Mouse (Mus musculus): ENCODE measurements at regions not wholly inside any gene's neighbourhood (a gene's known extent, or its start where the extent isn't known, plus 50 kb on each side); places are given as distances from the start of the nearest gene placed in this dataset.

- Histone ChIP-seq H3K4me3 (ENCODE audit: control insufficient read depth in 1 of 2, insufficient read depth in 1 of 2, low read depth in 2 of 2, low read length in 2 of 2) (no peak overlapping the region), H3K79me2 (ENCODE audit: control insufficient read depth, insufficient read depth, low read length, poor library complexity) (no peaks in the 10 kb centered on the region), H3K27me3 (ENCODE audit: control insufficient read depth in 1 of 2, insufficient read depth in 2 of 2, low read length in 2 of 2) (peaks cover 0 to 6% of the 10 kb centered on the region in 2 experiments; a peak in 2 of 4 replicates), H3K9me3 (replicated peaks; ENCODE audit: insufficient read depth, low read length) (no peaks in the 10 kb centered on the region), H3K9ac (ENCODE audit: control insufficient read depth, low read depth, low read length, poor library complexity, severe bottlenecking) (no peak overlapping the region), H3K4me1 (ENCODE audit: control insufficient read depth in 1 of 2, insufficient read depth in 2 of 2, low read length in 2 of 2) (no peaks in the 10 kb centered on the region), H3K27ac (ENCODE audit: control insufficient read depth, low read depth, low read length) (no peak overlapping the region), H3K36me3 (ENCODE audit: control insufficient read depth in 1 of 2, insufficient read depth in 2 of 2, low read length in 2 of 2) (no peaks in the 10 kb centered on the region)
- no peak for DNase-seq (ENCODE audit: low read depth, low spot score)
- no peak for TF ChIP-seq MXI1 (IDR thresholded peaks at IDR 0.05; ENCODE audit: low read depth, low read length)
- no peak for TF ChIP-seq RCOR1 (IDR thresholded peaks at IDR 0.05; ENCODE audit: low read depth, low read length)
Measured at GRCm38 (mm10) chr8:10866696-10867395, 141.4 kb downstream of the Irs2 start.

DNA sequence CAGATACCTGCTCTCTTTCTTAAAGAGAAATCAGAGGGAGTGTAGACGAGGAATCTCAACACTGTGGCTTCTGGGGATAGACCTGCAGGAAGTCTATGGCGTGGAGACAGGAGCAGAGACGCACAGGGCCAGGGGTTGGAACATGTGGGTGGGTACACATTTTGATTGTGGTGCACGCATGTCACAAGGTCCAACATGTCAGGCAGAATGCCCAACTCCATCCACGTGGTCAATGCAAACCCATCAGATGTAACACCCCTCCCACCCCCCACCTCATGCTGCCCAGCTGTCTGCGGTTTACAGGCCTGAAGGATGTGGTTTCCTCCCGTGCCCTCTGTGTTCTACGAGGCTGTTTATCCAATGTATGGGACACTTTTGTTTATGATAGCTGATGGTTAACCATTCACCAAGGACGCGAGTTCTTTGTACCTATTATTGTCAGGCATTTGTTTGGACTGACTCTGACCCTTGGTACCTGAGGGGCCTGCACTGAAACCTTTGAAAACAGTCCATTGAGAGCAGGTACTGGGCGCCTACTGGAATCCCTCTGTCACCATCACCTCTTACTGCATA lies 142.2 kb downstream of the Irs2 start:
- Histone ChIP-seq H3K36me3 (ENCODE audit: control insufficient read depth in 1 of 2, insufficient read depth in 2 of 2, low read length in 2 of 2) (no peaks in the 10 kb centered on the region), H3K27me3 (ENCODE audit: control insufficient read depth in 1 of 2, insufficient read depth in 2 of 2, low read length in 2 of 2) (peaks cover 0 to 6% of the 10 kb centered on the region in 2 experiments; a peak in 2 of 4 replicates), H3K4me1 (ENCODE audit: control insufficient read depth in 1 of 2, insufficient read depth in 2 of 2, low read length in 2 of 2) (no peaks in the 10 kb centered on the region), H3K9ac (ENCODE audit: control insufficient read depth, low read depth, low read length, poor library complexity, severe bottlenecking) (no peak overlapping the region), H3K9me3 (replicated peaks; ENCODE audit: insufficient read depth, low read length) (no peaks in the 10 kb centered on the region), H3K79me2 (ENCODE audit: control insufficient read depth, insufficient read depth, low read length, poor library complexity) (no peaks in the 10 kb centered on the region), H3K27ac (ENCODE audit: control insufficient read depth, low read depth, low read length) (no peak overlapping the region), H3K4me3 (ENCODE audit: control insufficient read depth in 1 of 2, insufficient read depth in 1 of 2, low read depth in 2 of 2, low read length in 2 of 2) (no peak overlapping the region)
- no peak for DNase-seq (ENCODE audit: low read depth, low spot score)
- TF ChIP-seq BHLHE40 (IDR thresholded peaks at IDR 0.05; ENCODE audit: borderline replicate concordance, low read depth, low read length) (no peak), MEF2A (IDR thresholded peaks at IDR 0.05; ENCODE audit: extremely low read depth, insufficient replicate concordance, low read depth, low read length, poor library complexity, severe bottlenecking) (no peak), POLR2AphosphoS2 (IDR thresholded peaks at IDR 0.05; ENCODE audit: low read length) (no peak)

- Histone ChIP-seq H3K36me3 (ENCODE audit: control insufficient read depth in 1 of 2, insufficient read depth in 2 of 2, low read length in 2 of 2) (no peaks in the 10 kb centered on the region), H3K27ac (ENCODE audit: control insufficient read depth, low read depth, low read length) (no peak overlapping the region), H3K9ac (ENCODE audit: control insufficient read depth, low read depth, low read length, poor library complexity, severe bottlenecking) (no peak overlapping the region), H3K79me2 (ENCODE audit: control insufficient read depth, insufficient read depth, low read length, poor library complexity) (no peaks in the 10 kb centered on the region), H3K9me3 (replicated peaks; ENCODE audit: insufficient read depth, low read length) (no peaks in the 10 kb centered on the region), H3K27me3 (ENCODE audit: control insufficient read depth in 1 of 2, insufficient read depth in 2 of 2, low read length in 2 of 2) (peaks cover 0 to 6% of the 10 kb centered on the region in 2 experiments; a peak in 2 of 4 replicates), H3K4me3 (ENCODE audit: control insufficient read depth in 1 of 2, insufficient read depth in 1 of 2, low read depth in 2 of 2, low read length in 2 of 2) (no peak overlapping the region), H3K4me1 (ENCODE audit: control insufficient read depth in 1 of 2, insufficient read depth in 2 of 2, low read length in 2 of 2) (no peaks in the 10 kb centered on the region)
- TF ChIP-seq TAL1 (IDR thresholded peaks at IDR 0.05; ENCODE audit: low read length) (no peak), MXI1 (IDR thresholded peaks at IDR 0.05; ENCODE audit: low read depth, low read length) (no peak), MYB (IDR thresholded peaks at IDR 0.05; ENCODE audit: low read depth, low read length) (no peak), POLR2A (IDR thresholded peaks at IDR 0.05; ENCODE audit: control insufficient read depth in 1 of 2, insufficient read depth in 1 of 2, low read depth in 1 of 2, low read length in 2 of 2, poor library complexity in 1 of 2) (no peak), CTCF (IDR thresholded peaks at IDR 0.05 in 2 of 3, conservative IDR thresholded peaks at IDR 0.05 in 1 of 3; ENCODE audit: control insufficient read depth in 1 of 3, insufficient read depth in 1 of 3, low read depth in 2 of 3, low read length in 3 of 3, poor library complexity in 1 of 3, severe bottlenecking in 1 of 3) (no peak), MAFK (IDR thresholded peaks at IDR 0.05; ENCODE audit: borderline replicate concordance, low read depth, low read length) (no peak), POLR2AphosphoS2 (IDR thresholded peaks at IDR 0.05; ENCODE audit: low read length) (no peak), SMC3 (IDR thresholded peaks at IDR 0.05; ENCODE audit: low read depth, low read length) (no peak), ETS1 (IDR thresholded peaks at IDR 0.05; ENCODE audit: low read depth, low read length) (no peak), ZKSCAN1 (IDR thresholded peaks at IDR 0.05; ENCODE audit: low read depth, low read length) (no peak), USF1 (IDR thresholded peaks at IDR 0.05; ENCODE audit: low read depth, low read length) (no peak), RCOR1 (IDR thresholded peaks at IDR 0.05; ENCODE audit: low read depth, low read length) (no peak)
- no peak for DNase-seq (ENCODE audit: low read depth, low spot score)
Measured at GRCm38 (mm10) chr8:10865415-10865821, 142.8 kb downstream of the Irs2 start.
